Mouse (Mus musculus) lung, postnatal 0 days (tissue): ENCODE results near the gene Arvcf.

Source experiments
- CTCF ChIP-seq: IDR thresholded peaks from 2 replicates; pipeline ENCODE4 v1.5.1; 2016; ENCODE audit warnings: antibody characterized with exemption, mild to moderate bottlenecking
- EP300 ChIP-seq: IDR thresholded peaks from 2 replicates; pipeline ENCODE4 v1.6.1; 2016; ENCODE audit warnings: antibody characterized with exemption, mild to moderate bottlenecking, control low read depth

GRCm38 (mm10) chr16:18394056-18394455, 46.1 kb downstream of the Arvcf start:
- no peak for TF ChIP-seq CTCF
- TF ChIP-seq EP300 = no peak
